Mouse (Mus musculus): ENCODE results near the gene Pik3r6.

- no peak for TF ChIP-seq CTCF (IDR thresholded peaks at IDR 0.05; ENCODE audit: low read depth, low read length)
- TF ChIP-seq POLR2A (IDR thresholded peaks at IDR 0.05; ENCODE audit: borderline replicate concordance, low read depth, low read length): no peak
Observed at GRCm38 (mm10) chr11:68519362-68519761, 16.5 kb downstream of the Pik3r6 start.
